Mouse (Mus musculus) left cerebral cortex, adult 11 months (tissue): Measurements from ENCODE around the gene Dgkb.

ENCODE experiments used
- DNase-seq: peaks from one replicate; pipeline ENCODE4 v3.0.0; 2022; ENCODE audit warnings: low spot score

The Dgkb gene

GRCm38 (mm10) chr12:37996417-37996946 lies 179.0 kb downstream of the Dgkb start:
- no peak for DNase-seq

- DNase-seq, result no peak
Observed at GRCm38 (mm10) chr12:38017674-38018073, 200.1 kb downstream of the Dgkb start.

GRCm38 (mm10) chr12:38047256-38047655 lies 229.7 kb downstream of the Dgkb start:
- no peak for DNase-seq

- no peak for DNase-seq
Observed at GRCm38 (mm10) chr12:38088224-38088623, 270.7 kb downstream of the Dgkb start.

GRCm38 (mm10) chr12:38111928-38112327 lies 294.4 kb downstream of the Dgkb start:
- no peak for DNase-seq

GRCm38 (mm10) chr12:38114990-38115615 lies 297.6 kb downstream of the Dgkb start:
- no peak for DNase-seq

- no peak for DNase-seq
Observed at GRCm38 (mm10) chr12:38123524-38123923, 306.0 kb downstream of the Dgkb start.

- DNase-seq, result no peak
Observed at GRCm38 (mm10) chr12:38125297-38125696, 307.8 kb downstream of the Dgkb start.

GRCm38 (mm10) chr12:38130209-38130915 lies 312.8 kb downstream of the Dgkb start:
- DNase-seq, result no peak

- no peak for DNase-seq
Observed at GRCm38 (mm10) chr12:38136379-38136778, 318.9 kb downstream of the Dgkb start.

GRCm38 (mm10) chr12:38140039-38140438 lies 322.5 kb downstream of the Dgkb start:
- no peak for DNase-seq

- DNase-seq, result no peak
Observed at GRCm38 (mm10) chr12:38232665-38233064, 415.1 kb downstream of the Dgkb start.

- DNase-seq, result no peak
Observed at GRCm38 (mm10) chr12:38268856-38269255, 451.3 kb downstream of the Dgkb start.

- DNase-seq, result no peak
Observed at GRCm38 (mm10) chr12:38301497-38301896, 484.0 kb downstream of the Dgkb start.

GRCm38 (mm10) chr12:38303841-38304240 lies 486.3 kb downstream of the Dgkb start:
- DNase-seq, result no peak

GRCm38 (mm10) chr12:38304245-38304644 lies 486.7 kb downstream of the Dgkb start:
- DNase-seq, result no peak

GRCm38 (mm10) chr12:38309885-38310284 lies 492.4 kb downstream of the Dgkb start:
- no peak for DNase-seq

- DNase-seq, result no peak
Observed at GRCm38 (mm10) chr12:38327729-38328271, 510.3 kb downstream of the Dgkb start.

- DNase-seq, result no peak
Observed at GRCm38 (mm10) chr12:38328779-38329178, 511.3 kb downstream of the Dgkb start.

GRCm38 (mm10) chr12:38342657-38343056 lies 525.1 kb downstream of the Dgkb start:
- peak; percentile 32 for DNase-seq

- DNase-seq, result no peak
Observed at GRCm38 (mm10) chr12:38352481-38352880, 535.0 kb downstream of the Dgkb start.

GRCm38 (mm10) chr12:38356386-38356785 lies 538.9 kb downstream of the Dgkb start:
- peak; percentile 42 for DNase-seq

GRCm38 (mm10) chr12:38361491-38361890 lies 544.0 kb downstream of the Dgkb start:
- DNase-seq, result no peak
